Mouse (Mus musculus) skeletal muscle tissue, adult 2 months (tissue): Measurements from ENCODE around the gene Fscn2.

ENCODE experiments used
- DNase-seq: peaks from one replicate; pipeline ENCODE4 v3.0.0-alpha.2; 2012; ENCODE audit warnings: low read depth, low spot score

The Fscn2 gene

DNA sequence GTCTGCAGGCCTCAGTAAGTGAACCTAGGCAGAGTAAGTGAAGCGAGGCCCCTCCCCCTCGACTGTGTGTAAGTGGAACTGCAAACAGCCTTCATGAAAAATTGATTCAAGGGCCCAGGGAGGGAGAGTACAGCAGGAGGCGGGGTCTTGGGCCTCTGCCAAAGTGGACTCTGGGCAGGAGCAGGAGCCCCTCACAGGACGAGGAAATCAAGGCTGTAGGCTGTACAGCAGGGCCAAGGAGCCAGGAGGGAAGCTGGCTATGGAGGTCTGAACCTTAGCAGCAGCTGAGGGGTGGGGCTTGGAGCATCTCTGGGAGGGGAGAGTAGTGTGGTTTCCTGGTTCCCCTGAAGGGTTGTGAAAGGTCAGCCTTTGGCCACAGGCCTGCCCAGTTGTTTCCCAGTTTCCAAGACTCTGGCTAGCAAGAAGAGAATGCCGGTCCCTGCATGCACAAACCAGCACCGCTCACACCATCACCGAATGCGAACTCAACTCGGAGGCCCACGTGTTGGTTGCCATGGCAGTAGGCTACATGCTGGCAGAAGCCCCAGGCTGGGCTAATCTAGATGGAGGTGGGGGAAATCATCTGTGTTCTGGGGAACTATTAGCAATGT lies 3.4 kb upstream of the Fscn2 start:
- DNase-seq = peak; percentile 54

DNA sequence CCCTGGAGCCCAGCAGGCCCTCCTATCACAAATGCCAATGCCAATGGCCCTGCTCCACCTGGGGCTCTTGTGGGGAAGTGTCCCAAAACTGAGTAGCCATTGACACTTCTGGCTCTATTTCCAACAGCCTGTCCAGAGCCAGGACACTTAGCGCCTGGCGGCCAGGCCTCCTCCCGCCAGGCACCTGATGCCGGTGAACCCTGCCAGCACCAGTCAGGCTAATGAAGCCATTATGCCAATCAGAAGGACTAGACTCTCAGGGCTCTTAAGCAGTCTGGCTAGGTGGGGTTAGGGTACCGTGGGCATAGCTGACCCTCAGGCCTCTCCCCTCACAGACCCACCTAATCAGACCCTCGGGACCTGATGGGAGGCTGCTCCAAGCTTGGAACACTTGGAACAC lies 1.9 kb upstream of the Fscn2 start:
- DNase-seq = no peak

DNA sequence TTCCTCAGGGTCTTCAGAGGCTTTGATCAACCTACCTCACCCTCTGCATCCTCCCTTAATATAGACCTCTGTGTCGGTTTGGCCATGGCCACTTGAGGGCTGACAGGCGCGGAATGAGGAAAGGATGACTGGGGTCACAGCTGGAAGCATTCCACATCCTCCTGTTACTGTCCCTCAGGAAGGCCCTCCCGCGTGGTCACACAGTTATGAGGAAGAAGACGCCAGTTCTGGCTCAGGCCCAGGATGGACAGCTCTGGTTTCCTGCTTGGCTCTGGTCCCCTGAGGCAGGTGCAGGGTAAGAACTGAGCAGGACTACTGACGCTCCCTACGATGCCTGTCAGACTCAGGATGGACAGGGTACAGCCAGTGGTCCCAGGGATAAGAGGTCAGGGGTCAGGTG lies 1.3 kb upstream of the Fscn2 start:
- peak; percentile 74 for DNase-seq

DNA sequence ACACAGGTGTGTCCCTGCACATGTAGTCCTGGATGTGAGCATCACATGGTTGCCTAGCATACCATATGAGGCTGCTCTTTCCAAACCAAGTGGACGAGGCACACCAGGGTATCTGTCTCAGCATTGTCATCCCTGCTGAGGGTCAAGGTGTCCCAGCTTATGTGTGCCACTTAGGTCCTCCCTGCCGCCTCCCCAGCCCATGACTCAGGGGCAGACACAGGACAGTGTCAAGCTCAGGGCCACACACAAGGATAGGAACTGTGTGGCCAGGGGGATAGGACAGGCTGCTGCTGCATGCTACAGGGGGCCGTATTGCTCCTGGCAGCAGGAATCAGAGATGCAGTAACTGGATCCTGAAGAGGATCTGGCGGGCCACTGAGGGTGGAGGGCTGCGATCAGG lies 579 bp upstream of the Fscn2 start:
- DNase-seq = no peak

DNA sequence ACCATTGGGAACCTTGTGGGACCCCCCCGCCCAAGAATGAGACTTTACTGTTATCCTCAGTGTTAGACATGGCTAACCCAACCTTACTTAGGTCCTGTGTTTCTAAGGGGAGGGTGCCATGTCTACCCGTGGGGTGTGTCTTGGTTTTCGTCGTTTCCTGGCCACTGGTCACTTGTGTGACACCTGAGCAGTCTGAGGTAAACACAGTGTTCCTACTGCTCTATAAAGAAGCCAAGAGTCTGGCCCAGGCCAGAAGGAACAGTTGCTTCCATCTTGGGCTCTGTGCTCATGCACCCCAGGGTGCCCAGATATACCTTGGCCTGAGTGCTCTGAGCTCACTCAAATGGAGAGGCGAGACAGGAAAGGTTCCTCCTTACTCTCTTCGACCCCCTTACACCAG lies 1.6 kb downstream of the Fscn2 start:
- DNase-seq = peak; percentile 57

DNA sequence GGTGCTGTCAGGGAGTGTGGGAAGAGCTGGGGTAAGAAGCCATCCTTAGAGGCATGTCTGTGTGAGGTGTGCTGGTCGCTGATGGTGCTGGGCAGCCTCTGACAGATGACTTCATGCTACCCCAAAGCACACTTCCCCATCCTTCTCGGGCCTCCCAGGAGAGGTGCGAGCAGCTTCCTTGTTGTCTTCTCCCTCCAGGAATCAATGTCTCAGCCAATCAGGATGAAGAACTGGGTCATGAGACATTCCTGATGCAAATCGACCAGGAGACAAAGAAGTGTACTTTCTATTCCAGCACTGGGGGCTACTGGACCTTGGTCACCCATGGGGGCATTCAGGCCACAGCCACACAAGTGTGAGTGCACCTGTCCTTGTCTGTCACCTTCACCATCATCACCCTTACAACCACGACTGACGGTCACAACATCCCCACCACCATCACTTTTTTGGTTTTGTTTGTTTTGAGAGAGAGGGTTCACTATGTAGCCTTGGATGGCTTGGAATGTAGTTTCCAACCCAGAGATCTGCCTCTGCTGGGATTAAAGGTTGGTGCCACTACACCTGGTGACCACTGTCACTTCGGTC lies 5.2 kb downstream of the Fscn2 start:
- no peak for DNase-seq

DNA sequence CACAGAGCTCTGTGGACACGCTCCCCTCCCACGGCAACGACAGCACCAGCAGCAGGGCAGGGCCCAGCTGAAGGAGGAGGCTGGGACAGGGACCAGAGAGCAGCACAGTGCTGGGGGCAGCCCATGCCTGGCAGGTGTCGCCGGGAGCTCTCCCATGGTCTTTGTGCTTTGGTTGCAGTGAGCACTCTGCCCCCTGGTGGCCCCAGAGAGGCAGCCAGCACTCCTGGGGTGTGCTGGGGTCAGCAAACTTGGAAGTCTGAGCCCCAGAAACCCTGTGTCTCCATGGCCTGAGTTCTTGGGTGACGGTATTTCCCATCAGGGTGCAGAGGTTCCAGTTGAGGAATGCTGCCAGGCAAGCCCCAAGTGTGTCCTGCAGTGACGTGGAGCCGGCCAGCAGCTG lies 8.3 kb downstream of the Fscn2 start:
- DNase-seq = peak; percentile 61

DNA sequence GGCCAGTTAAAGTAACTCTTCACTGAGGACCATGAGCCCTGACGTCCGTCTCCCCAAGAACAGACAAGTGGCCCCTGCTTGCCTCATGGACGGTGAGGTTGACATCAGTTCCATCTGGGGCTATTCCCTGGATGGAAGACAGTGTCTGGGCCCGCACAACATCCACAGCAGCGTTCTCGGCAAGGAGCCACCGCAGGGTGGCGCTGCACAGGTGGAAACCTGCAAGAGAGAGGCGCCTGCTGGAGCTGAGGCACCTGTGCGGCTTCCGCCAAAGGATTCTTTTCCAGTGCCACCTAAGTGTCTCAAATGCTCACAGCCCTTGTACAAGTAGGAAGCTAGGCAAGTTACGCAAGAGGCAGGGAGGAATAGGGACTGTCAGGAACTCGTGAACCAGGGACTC lies 11.7 kb downstream of the Fscn2 start:
- DNase-seq = no peak

DNA sequence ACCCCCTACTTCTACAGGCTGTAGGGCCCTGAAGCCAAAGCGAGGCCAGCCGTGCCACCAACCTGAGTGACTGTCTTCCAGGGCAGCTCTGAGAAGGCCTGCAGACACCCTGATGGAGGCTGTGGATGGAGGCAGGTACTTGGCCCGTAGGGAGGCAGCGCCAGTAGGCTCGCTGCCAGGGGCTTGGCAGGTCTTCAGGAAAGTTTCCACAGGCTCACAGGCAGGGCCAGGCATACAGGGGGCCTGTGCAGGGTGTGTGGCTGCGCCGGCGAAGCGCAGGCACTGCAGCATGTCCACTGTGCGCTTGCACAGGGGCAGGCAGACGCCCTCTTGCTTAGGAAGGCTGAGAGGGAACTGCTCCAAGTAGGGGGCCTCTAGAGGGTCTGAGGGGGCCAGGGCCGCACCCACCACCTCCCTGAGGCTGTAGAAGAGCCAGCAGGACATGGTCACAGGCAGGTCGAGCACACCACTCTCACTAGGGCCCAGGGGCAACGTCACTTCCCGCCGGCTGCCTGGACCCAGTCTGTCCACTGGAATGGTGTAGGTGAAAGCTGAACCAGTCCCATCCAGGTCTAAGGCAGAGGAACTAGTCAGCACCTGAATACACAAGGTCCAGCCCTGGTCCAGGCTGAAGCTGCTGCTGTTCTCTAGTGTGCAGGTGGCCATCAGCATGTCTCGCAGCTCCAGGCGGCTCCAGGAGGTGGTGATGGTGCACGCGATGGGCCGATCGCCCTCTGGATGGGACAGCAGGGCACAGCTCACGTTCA lies 12.7 kb downstream of the Fscn2 start:
- DNase-seq = no peak

DNA sequence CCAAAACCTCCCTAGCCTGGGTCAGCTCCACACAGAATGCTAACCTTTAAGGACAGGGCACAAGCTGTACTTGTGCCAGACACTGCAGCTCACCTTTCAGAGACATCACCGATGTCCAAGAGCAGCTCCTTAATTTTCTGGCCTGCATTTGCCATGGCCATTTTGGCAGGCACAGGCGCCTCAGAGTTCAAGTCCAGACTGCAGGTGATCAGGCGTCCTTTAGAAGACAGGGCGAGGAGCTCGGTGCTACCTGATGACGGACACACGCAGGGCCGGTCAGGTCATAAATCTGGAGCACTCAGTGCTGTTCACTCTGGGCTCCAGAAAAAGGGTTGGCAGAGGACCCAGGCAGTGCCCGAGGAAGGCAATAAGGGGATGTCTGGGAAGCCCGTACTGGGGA lies 14.0 kb downstream of the Fscn2 start:
- peak; percentile 71 for DNase-seq

DNA sequence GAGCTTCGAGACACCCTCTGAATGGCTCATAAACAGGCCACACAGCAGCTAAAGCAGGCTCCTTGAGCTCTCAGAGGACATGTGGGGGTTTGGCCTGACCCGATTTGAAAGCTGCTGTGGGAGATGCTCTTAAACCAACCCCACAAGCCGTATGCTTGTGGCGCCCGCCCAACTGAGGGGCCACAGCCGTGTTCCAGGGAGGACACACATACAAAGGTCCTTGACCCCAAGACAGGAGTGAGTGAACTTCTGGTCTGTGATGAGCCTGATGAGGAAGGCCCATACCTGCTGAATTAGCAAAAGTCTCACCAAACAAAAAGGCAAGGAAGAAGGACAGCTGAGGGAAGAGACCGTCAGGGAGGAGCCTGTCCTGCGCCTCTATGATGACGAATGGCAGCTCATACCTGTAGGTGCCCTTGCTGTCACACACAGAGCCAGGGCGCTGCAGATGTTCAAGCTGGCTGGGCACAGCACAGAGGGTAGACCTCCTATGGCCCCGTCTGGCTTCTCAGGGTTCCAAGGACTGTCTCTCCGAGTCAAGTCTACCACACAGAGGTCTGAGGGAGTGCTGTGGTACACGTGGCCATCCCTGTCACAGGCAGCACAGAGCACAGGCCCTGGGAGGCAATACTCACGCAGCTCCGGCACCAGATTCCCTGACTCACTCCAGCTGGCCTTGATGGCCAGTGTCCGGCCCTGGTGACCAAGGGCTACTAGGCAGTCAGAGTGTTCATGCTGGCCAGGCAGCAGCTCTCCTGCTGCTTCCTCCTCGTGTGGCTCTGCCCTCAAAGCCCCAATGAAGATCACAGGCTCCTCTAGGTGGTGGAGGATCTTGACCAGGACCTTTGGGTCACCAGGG lies 15.2 kb downstream of the Fscn2 start:
- DNase-seq = no peak

DNA sequence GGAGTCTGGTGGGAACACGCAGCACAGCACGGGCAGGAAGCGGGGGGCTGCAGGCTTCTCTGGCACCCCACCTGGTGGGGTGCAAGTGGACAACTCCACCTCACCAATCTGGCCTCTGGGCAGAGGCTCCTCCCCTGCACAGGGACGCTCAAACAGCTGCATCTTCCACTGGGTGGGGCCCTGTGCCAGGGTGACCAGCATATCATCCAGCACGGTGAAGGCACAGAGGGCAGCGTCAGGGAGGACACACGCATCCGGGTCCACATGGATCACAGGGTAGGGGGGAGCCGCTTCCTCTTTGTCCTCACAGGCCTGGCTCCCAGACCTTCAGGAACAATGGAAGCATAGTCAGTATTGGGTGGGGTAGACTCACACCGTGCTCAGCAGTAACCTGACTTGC lies 16.0 kb downstream of the Fscn2 start:
- no peak for DNase-seq

DNA sequence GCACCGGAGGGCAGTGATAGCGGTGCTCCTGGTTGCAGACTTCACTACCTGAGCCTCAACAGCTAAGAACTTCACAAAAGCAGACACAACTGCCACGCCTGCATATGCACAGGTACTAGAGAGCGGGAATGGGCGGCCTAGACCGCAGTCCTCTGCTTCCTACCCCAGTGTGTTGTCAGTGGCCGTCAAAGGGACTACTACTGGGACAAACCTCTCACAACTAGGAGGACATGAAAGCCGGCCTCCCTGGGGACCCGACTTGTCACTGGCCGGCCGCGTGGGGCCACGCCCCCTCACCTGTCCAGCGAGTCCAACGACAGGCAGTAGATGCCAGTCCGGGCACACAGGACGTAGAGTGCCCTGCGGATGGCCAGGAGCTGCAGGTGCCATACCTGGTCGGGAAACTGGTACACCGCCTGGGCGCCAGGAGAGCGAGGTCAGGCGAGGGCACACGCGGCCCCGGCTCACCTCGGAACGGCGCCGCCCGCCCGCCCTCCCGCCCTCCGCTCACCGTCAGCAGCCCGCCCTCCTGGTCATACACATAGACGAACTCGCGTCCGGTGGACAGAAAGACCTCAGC lies 16.8 kb downstream of the Fscn2 start:
- peak; percentile 77 for DNase-seq

DNA sequence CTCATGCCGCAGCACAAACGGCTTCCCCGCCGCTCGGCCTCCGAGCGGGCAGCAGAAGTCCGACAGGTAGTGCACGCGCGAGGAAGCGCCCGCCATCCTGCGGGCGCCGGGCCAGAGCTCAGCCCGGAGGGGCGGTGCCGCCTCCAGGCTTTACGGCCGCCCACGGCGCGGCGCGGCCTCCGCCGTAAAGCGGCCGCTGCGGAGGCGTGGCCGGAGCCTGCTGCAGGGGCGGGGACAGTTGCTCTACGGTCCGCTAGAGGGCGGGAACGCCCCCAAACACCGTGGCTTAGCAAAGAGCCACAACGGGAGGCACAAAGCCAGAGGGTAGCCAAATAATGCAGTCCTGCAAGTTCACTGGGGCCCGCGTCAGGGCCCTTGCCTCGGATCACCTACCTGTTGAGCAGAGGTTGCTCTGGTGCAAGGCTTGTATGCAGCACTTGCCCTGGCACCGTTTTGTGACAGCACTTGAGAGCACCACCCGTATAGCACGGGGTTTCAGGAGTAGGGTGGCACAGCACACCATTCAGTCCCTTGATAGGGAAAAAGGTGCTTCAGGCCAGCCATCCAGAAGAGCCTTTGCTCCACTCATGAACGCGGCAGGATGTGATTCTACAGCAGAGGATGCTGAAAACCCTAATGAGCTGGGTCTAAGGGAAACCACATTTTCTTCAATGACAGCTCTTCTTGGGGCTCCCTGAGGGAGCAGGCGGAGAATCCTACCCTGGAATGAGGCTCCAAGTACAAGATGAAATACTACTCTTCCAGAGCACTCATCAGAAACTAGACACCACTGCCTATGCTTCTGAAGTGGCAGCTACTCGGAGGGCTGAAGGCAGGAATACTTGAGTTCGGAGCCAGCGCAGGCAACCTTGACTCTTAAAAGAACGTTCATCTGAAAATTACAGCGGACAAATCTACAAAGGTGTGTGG lies 17.5 kb downstream of the Fscn2 start, which contains the start of gene Faap100:
TSS of gene Faap100 (minus strand) at position 154 of the 930 bp plus-strand sequence.
- peak; percentile 95 for DNase-seq

DNA sequence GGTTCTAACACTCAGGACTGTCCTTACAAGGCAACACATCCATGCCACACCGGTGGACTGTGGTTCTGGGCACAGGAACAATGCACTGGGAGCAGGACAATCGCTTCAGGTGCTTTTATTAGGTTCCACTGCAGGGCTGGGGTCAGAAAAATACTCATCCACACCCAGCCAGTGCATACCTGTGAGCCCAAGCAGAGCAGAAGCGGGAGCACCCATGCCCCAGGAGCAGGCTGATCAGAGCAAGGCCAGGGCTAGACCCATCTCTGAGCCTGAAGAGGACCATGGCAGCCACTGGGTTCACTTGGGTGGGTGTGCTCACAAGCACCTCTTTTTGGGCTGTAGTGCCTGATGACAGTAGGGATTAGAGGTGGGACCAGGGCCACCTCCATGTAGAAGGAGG lies 18.9 kb downstream of the Fscn2 start:
- DNase-seq = no peak

DNA sequence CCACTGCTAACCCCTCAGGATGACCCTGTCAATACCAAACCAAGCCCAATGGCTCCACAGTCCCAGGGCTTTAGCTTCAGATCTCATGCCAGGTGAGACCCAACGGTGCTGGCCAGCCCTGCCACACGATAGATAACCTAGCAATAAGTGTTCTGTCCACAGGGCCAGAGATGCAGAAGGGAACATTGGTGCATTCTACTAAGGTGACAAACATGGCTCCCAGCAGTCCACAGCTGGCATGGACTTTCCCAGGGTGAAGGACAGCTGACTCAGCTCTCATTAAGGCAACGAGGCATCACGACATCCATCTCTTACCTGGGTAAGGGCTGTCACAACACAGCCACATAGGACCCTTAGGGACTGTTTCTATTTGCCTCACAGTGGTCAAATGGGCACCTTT lies 19.8 kb downstream of the Fscn2 start:
- DNase-seq = no peak

DNA sequence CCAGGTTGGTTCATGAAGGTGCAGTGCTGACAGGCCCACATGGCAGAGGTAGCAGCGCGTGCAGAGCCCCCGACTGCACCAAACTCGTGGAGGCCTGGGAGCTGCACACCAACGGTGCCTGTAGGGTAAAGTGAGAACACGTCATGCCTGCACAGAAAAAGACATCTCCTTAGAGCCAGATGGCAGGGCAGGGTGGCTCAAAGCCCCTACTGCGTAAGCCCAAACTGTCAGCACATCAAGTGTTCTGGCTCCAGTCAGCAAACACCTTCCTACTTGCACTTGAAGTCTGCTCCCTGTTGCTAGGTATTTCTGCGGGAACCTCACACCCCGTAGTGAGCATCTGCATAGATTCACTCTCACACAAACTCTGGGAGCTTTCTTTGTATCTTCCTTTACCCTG lies 21.2 kb downstream of the Fscn2 start:
- no peak for DNase-seq

DNA sequence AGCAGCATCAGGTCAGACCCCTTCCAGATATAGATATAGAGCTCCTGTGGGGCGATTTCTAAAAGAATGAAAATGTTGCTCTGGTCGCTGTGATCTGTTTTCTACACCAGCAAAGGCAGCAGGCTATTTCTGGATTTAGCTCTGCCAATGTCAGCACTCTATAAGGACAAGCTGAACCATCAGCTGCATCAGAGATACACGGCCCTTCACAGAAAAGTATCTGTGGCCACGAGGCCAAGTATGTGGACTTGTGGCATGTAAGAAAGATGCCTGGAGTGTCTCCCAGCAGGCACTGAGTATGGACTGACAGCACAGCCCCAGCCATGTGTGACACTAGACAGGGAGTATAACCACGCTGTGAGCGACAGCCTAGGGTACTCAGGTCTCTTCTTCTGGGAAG lies 25.3 kb downstream of the Fscn2 start:
- peak; percentile 93 for DNase-seq

DNA sequence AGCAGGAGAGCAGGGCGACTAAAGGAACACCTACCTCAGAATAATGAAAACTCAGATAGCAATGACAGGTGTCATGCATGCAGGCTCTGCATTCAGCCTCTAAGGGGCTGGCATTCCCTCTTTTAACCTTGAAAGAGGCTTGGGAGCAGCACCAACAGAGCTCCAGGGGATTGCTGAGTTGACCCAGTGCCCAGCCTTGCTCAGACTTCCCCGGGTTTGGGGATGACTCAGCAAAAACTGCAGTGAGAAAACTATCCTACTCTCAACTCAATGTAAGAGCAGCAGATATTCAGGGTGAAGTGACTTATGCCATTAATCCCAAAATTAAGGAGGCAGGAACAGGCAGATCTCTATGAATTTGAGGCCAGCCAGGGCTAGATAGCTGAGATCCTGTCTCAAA lies 25.8 kb downstream of the Fscn2 start:
- no peak for DNase-seq

DNA sequence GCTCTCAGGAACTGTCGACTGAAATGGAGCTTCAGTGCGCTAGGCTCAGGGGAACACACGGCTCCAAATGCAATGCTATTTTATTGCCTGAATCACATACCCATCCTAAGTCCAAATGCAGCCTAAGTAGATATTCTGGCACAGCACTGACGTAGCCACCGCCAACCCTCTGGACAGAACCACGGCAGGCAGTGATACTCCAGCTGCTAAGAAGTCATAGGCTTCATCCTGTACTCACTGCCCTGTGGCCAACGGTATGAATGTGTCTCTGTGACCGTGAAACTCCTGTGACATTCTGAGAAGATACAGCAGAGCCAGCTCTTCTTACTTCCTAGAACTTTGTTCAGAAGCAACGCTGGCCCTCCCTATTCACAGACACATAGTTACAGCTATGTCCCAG lies 27.2 kb downstream of the Fscn2 start:
- peak; percentile 84 for DNase-seq

DNA sequence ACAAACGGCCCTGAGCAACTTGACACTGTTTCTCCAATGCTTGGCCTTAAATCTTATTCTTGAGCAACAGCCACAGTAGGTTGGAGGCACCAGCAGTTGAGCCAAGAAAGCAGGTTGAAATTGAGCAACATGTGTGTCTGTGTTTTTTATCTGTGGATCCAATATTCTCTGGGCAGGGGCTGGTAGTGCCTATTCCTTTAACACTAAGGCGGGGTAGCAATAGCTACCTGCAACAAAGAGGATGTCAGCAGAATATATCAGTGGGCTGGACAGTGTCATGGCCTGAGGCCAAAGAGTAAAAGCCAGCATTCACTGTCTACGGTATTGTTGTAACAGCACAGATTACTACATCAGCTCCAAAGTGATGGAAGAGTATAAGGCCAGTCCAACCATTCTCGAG lies 34.3 kb downstream of the Fscn2 start:
- DNase-seq = no peak
